Mouse (Mus musculus): Measurements from ENCODE around the gene Slc25a10.

Slc25a10 gene

DNA sequence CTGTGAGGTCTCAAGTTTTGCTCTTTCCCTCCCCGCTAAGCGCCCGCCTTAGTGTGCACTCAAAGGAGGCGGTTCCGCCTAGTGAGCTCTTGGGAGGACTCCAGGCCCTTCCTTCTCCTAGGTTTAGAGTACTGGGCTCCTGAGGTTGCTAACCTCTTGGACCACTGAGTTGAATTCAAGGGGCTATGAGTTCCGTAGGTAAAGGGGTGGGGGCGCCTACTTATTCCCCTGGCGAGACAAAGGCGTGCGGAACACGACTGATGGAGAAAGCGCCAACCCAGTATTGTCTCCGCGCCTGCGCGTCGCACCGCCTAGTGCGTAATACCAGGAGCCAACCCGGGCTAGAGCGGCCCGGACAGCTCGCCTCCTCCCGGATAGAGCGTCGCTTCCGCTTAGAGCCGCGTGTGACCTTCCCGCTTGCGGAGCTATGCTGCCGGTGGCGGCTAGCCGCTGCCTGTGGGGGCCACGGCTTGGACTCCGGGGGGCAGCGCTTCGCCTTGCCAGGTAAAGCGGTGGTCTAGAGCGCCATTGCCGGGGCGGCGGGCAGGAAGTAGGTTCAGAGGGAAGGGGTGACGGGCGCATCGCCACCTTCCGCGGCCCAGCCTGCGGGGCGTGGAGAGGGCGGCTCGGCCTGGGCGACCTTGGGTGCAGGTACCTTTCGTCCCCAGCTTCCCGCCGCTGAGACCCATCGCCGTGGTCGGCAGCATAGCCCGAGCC lies 7.2 kb upstream of the Slc25a10 start, which contains the start of gene Mrpl12:
Mrpl12 (plus strand) TSS at position 349 of the 717 bp plus-strand sequence.
- peak; percentile 96 for DNase-seq (ENCODE audit: low read depth, low spot score)

DNA sequence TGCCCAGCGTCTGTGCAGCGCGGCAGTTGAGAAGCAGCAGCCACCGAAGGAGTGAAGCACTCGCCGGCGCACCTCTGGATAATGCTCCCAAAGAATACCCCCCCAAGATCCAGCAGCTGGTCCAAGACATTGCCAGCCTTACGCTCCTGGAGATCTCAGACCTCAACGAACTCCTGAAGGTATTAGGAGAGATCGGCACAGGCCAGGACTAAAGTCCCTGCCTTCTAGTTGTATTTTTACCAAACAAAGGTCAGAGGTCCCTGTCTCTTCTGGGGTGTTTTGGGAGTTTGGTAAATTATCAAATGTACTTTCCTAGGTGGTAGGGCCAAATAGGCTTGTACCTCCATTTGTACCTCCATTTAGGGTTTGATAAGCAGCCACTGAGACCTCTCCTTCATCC lies 6.4 kb upstream of the Slc25a10 start:
- DNase-seq (ENCODE audit: low read depth, low spot score): no peak

DNA sequence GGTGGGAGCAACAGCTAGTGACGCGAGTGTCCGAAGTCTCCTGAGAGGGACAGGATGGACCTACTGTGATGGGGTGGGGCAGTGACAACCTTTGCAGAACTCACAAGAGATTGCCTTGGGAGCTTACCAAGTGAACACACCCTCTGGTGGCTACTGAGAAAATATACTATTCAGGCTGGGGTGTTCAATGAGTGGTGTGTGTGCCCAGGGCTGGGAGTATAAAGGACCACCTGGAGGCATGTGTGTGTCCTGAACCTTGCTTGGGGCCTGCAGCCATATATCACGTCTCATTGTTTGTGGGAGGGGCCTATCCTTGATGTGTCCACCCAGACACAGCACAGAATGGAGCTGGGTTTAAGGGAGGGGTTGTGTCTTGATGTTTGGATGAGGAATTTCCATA lies 3.1 kb upstream of the Slc25a10 start:
- DNase-seq (ENCODE audit: low read depth, low spot score): peak; percentile 35

DNA sequence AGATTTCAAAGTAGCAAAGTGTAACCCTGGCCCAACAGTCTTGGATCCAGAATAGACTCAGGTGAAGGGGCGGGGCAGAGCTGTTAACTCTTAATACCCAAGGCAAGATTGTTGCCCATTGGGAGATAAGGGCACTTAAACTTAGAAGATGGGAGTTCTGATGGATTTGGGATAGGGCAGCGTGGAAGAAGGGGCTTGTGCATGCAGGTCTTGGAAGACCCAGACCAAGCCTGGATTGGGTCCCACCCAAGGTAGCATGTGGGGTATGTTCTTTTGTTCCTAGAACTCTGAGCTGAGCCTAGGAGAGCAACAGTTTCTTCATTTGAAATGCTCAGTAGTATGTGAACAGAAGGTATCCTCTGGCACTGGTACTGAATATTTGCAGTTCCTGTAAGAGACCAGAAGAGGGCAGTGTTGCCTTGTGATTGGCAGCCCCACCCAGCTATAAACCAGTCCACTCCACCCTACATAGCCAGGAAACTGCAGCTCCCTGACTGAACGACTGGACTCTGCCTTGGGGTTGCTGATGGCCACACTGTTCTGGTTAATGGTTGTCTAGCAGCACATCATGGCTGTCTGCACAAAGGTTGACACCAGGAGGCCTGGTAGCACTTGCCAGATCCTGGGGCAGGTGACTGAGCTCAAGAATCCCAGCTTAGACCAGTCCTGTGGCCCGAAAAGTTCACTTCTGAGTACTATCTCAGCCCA lies 2.4 kb upstream of the Slc25a10 start:
- peak; percentile 86 for DNase-seq (ENCODE audit: low read depth, low spot score)

GRCm38 (mm10) chr11:120490291-120491046 lies 1.2 kb upstream of the Slc25a10 start:
- no peak for DNase-seq (ENCODE audit: low read depth, low spot score)

GRCm38 (mm10) chr11:120492024-120492877 lies 611 bp downstream of the Slc25a10 start:
- peak; percentile 82 for DNase-seq (ENCODE audit: low read depth, low spot score)

- no peak for DNase-seq (ENCODE audit: low read depth, low spot score)
These were observed 1.2 kb downstream of the Slc25a10 start for GRCm38 (mm10) chr11:120492878-120493203.

DNA sequence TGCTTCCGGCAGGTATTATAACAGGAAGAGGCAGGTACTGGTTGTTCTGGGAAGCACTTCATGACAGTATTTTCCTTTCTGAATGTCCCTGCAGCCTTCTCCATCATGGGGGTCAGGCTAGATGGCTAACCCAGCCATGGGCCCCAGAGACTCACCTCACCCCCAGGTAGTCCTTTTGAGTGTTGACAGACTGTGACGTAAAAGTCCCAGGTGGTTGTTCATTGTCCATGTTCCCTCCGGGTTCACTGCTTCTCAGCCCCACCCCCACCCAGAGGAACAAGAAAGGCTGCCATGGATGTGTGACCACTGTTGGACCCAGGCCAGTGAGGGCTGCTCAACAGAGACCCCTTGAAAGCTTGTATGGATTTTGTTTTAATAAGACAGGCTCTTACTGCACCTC lies 1.7 kb downstream of the Slc25a10 start:
- DNase-seq (ENCODE audit: low read depth, low spot score): no peak

- no peak for DNase-seq (ENCODE audit: low read depth, low spot score)
These were observed 2.3 kb downstream of the Slc25a10 start for GRCm38 (mm10) chr11:120493911-120494310.

DNA sequence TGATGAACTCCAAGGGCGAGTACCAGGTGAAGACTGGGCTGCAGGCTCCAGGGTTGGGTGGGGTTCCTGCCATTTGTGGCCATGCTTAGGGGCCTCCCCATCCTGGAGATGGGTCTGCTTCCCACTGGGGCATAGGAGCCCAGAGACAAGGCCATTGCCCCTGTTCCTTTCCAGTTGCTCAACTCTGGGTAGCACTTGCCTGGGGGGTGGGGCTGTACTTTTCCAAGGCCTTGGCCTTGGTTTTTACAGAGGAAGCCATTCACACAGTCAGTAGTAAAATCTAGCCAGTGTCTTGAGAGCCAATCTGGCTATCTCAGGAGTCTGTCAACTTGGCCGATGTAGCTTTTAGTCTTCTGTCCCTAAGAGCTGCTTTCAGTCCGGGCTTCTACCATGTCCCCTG lies 5.8 kb downstream of the Slc25a10 start:
- no peak for DNase-seq (ENCODE audit: low read depth, low spot score)

GRCm38 (mm10) chr11:120498226-120498625 lies 6.6 kb downstream of the Slc25a10 start:
- no peak for DNase-seq (ENCODE audit: low read depth, low spot score)

DNA sequence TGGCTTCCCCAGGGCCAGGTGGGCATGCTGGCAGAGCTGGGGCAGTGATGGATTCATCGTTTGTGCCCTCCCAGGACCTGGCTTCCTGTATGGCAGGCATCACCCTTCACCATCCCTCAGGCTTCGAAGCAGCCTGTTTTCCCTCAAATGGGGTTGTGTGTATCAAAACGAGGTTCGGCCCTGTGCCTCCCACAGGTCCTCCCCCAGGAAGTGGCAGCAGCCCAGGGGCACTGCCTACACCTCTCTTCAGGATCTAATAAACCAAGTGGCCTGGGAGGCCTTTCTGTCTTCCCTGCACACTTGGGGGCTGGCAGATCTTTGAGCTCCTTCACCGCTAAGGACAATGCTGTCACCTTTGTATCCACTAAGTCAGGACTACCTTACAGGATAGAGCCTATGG lies 7.3 kb downstream of the Slc25a10 start:
- DNase-seq (ENCODE audit: low read depth, low spot score): no peak

DNA sequence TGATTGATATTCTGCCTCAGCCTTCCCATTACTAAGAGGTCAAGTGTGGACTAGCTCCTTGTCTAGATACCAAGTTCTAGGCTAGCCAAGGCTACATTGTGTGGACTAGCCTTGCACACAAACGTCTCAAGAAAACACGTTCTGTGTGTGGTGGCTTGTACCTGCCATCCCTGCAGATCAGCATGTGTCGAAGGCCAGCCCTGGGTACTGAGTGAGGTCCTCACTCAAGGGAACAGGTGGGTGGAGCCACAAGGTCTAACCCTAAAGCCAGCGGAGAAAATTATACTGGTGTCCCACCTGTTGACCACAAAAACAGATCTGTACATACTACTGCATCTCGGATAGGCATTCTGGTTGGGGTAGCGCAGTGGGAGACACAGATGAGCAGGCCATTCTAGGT lies 8.3 kb downstream of the Slc25a10 start:
- DNase-seq (ENCODE audit: low read depth, low spot score): no peak

- DNase-seq (ENCODE audit: low read depth, low spot score): no peak
These were observed 8.7 kb downstream of the Slc25a10 start for GRCm38 (mm10) chr11:120500357-120500756.

DNA sequence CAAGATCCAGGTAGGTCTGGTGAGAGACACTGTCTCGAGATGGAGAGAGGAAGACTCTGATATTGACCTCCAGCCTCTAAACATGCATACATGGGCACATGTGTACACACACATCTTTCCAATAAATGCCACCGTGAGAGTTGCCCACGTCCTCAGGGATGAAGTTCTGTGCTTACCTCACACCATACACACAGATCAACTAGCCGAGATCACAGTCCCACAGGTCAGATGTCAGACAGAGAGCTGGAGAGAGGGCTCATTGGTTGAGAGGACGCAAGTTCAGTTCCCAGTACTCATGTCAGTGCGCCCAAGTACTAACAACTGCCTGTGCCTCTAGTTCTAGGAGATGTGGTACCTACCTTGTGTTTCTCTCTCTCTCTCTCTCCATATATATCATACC lies 9.4 kb downstream of the Slc25a10 start:
- no peak for DNase-seq (ENCODE audit: low read depth, low spot score)

GRCm38 (mm10) chr11:120501701-120502100 lies 10.1 kb downstream of the Slc25a10 start:
- no peak for DNase-seq (ENCODE audit: low read depth, low spot score)

DNA sequence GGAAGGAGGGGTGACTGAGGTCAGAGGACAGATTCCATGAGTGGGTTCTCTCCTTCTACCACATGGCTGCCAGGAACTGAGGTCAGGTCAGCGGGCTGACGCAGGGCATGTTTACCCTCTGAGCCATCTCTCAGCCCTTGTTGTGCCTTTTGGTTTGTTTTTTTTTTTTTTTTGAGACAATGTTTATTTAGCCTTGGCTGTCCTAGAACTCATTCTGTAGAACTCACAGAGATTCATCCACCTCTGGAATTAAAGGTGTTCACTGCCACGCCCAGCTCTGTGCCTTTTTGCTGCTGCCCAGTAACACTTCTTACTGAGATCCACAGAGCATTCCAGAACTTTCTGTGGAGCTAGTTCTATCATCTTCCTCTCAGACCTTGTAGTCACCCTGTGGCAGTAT lies 14.0 kb downstream of the Slc25a10 start:
- no peak for DNase-seq (ENCODE audit: low read depth, low spot score)

DNA sequence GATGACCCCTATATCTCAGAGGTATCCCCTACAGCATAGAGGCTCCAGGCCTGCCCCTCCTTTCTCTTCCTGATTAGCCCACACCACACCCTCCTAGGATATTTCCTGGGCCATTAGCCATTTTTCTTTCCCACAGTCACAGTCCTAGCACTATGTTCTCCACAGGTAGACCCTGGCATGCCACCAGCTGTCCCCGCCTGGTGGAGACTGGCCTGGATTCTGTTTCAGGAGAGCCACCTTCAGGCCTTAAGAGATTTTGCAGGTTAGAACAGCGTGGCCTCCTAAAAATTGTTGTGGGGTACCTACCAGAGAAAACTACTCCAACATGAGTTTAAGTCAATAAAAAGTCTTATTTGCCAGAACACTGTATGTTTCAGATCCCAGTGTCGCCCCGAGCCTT lies 15.3 kb downstream of the Slc25a10 start:
- DNase-seq (ENCODE audit: low read depth, low spot score): peak; percentile 52

DNA sequence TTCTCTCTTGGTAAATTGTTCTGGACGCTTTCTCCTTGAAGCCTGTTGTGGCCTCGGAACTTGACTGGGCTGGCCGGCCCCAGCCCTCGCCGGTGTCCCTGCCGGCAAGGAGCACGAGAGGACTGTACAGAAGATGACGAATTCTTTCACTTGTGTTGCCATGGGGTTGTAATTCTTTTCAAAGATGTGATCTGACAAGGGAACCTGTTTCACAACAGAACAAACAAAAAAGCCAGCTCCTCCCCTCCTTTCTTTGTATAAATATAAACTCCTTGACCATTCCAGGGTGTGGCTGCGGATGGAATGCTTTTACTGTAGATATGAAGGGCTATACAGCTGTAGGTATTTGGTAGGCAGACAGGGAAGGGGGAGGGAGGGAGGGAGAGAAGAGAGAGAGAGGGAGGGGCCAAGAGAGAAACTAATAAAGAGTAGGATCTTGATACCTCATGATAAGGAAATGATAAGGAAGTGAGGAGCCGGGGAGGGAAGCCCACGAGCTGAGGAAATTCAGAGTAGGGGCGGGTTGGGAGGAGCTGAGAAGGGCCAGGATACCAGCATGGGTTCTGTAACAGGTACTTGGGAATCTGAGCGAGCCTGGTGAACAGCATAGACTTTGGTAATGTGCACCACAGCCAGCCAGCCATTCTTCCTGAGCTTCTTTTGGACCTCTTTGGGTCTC lies 16.1 kb downstream of the Slc25a10 start:
- peak; percentile 54 for DNase-seq (ENCODE audit: low read depth, low spot score)

GRCm38 (mm10) chr11:120508290-120508870 lies 16.7 kb downstream of the Slc25a10 start:
- DNase-seq (ENCODE audit: low read depth, low spot score): no peak

GRCm38 (mm10) chr11:120509940-120510339 lies 18.3 kb downstream of the Slc25a10 start:
- no peak for DNase-seq (ENCODE audit: low read depth, low spot score)

Data from R1 (cell line).